Mouse (Mus musculus) cerebellum, adult 2 months (tissue): ENCODE data around the gene Exoc3l. TPM values are rescaled to one million over a fixed set of nuclear protein-coding genes. Genes with fewer than 3 reads are reported as not detected.

ENCODE experiments used
- DNase-seq, 2 experiments: peaks; one replicate each; pipeline ENCODE4 v3.0.0; 2021
- H3K27ac ChIP-seq: fragments of 200-500 bp; 2 replicates; pipeline ENCODE4 v1.5.1; 2012; ENCODE audit warnings: low read length, control low read depth, inconsistent platforms; ENCODE audit not compliant: insufficient read depth
- H3K27me3 ChIP-seq: fragments of 200-500 bp; 2 replicates; pipeline ENCODE4 v1.6.1; 2012; ENCODE audit warnings: inconsistent platforms, mild to moderate bottlenecking, low read length, moderate library complexity; ENCODE audit not compliant: control insufficient read depth, insufficient read depth
- H3K4me1 ChIP-seq: fragments of 200-500 bp; 2 replicates; pipeline ENCODE4 v1.6.1; 2011; ENCODE audit warnings: low read length; ENCODE audit not compliant: control insufficient read depth, insufficient read depth
- H3K4me3 ChIP-seq: fragments of 200-500 bp; replicated peaks from 2 replicates; pipeline ENCODE3; 2011; ENCODE audit warnings: mild to moderate bottlenecking, low read depth, low read length, control low read depth; ENCODE audit not compliant: insufficient read depth
- CTCF ChIP-seq: fragments of 200-500 bp; IDR thresholded peaks from 2 replicates; pipeline ENCODE4 v1.5.1; 2011; ENCODE audit warnings: low read depth, mild to moderate bottlenecking, control low read depth, low read length, moderate library complexity, borderline replicate concordance; ENCODE audit not compliant: insufficient read depth
- POLR2A ChIP-seq: fragments of 200-500 bp; IDR thresholded peaks from 2 replicates; pipeline ENCODE4 v1.6.1; 2011; ENCODE audit warnings: low read length, control low read depth, borderline replicate concordance; ENCODE audit not compliant: insufficient read depth
- WGBS: fragments of 180-500 bp; shearing (Covaris S2); methylation state at CpG from one replicate; pipeline ENCODE4 v1.1.7; 2018; 5-methylcytosine and 5-hydroxymethylcytosine counted together
- polyA plus RNA-seq: library from polyadenylated mRNA; depleted of rRNA; stranded (reverse); fragments of >200 nt; gene quantifications from 2 replicates; pipeline ENCODE4 v1.2.3, GENCODE M21; 2012

Gene Exoc3l
- polyA plus RNA-seq, 1 experiment: 17.0 TPM

GRCm38 (mm10) chr8:105323183-105323582 lies 27.3 kb upstream of the Exoc3l start:
- TF ChIP-seq CTCF (no peak), POLR2A (no peak)
- no peak for DNase-seq
- Histone ChIP-seq H3K4me1 (peaks cover 4% of the 10 kb centered on the region; the same call in 1 of the 2 replicates), H3K27me3 (no peaks in the 10 kb centered on the region), H3K27ac (no peak overlapping the region), H3K4me3 (no peak overlapping the region)
- 90% methylated on average over 4 of the region's 4 CpGs for WGBS

- no peak overlapping the region for H3K27ac ChIP-seq
- H3K4me1 ChIP-seq: peaks cover 20% of the 10 kb centered on the region
- no peaks in the 10 kb centered on the region for H3K27me3 ChIP-seq
- WGBS: 83% methylated on average over 11 of the region's 11 CpGs
- H3K4me3 ChIP-seq: no peak overlapping the region
- TF ChIP-seq CTCF (no peak), POLR2A (no peak)
- DNase-seq: no peak
These were observed 22.8 kb upstream of the Exoc3l start for GRCm38 (mm10) chr8:105318662-105319190.

GRCm38 (mm10) chr8:105317941-105318340 lies 22.0 kb upstream of the Exoc3l start:
- peaks cover 28% of the 10 kb centered on the region for H3K4me1 ChIP-seq
- 22% methylated on average over 4 of the region's 4 CpGs for WGBS
- no peak overlapping the region for H3K27ac ChIP-seq
- H3K4me3 ChIP-seq: no peak overlapping the region
- TF ChIP-seq POLR2A (no peak), CTCF (no peak)
- DNase-seq: no peak
- H3K27me3 ChIP-seq: no peaks in the 10 kb centered on the region

- peak; percentile 58 to 61 for DNase-seq
- Histone ChIP-seq H3K4me1 (peaks cover 42% of the 10 kb centered on the region), H3K27ac (no peak overlapping the region), H3K27me3 (no peaks in the 10 kb centered on the region), H3K4me3 (no peak overlapping the region)
- TF ChIP-seq CTCF (no peak), POLR2A (no peak)
- WGBS: 58% methylated on average over 18 of the region's 18 CpGs
These were observed 19.3 kb upstream of the Exoc3l start for GRCm38 (mm10) chr8:105315073-105315769.

GRCm38 (mm10) chr8:105313622-105314402 lies 17.9 kb upstream of the Exoc3l start:
- H3K27me3 ChIP-seq: no peaks in the 10 kb centered on the region
- no peak for DNase-seq
- 79% methylated on average over 9 of the region's 9 CpGs for WGBS
- TF ChIP-seq CTCF (no peak), POLR2A (no peak)
- H3K27ac ChIP-seq: peak overlapping the region; percentile 25; the same call in 1 of the 2 replicates
- H3K4me3 ChIP-seq: no peak overlapping the region
- peaks cover 54% of the 10 kb centered on the region for H3K4me1 ChIP-seq

- H3K4me1 ChIP-seq: peaks cover 59% of the 10 kb centered on the region
- DNase-seq: peak; percentile 60 to 69
- no peak overlapping the region for H3K27ac ChIP-seq
- H3K27me3 ChIP-seq: no peaks in the 10 kb centered on the region
- WGBS: 42% methylated on average over 8 of the region's 8 CpGs
- no peak for TF ChIP-seq POLR2A
- no peak for TF ChIP-seq CTCF
- no peak overlapping the region for H3K4me3 ChIP-seq
These were observed 17.1 kb upstream of the Exoc3l start for GRCm38 (mm10) chr8:105312891-105313481.

GRCm38 (mm10) chr8:105311718-105312117 lies 15.8 kb upstream of the Exoc3l start:
- H3K27ac ChIP-seq: 0 out of 2 replicates have a peak overlapping the region, but pooled peaks have one; percentile 11
- H3K27me3 ChIP-seq: no peaks in the 10 kb centered on the region
- 48% methylated on average over 1 of the region's 1 CpGs for WGBS
- peaks cover 65% of the 10 kb centered on the region for H3K4me1 ChIP-seq
- DNase-seq: no peak
- H3K4me3 ChIP-seq: no peak overlapping the region
- TF ChIP-seq CTCF (no peak), POLR2A (no peak)

- Histone ChIP-seq H3K27ac (peak overlapping the region; percentile 99), H3K4me3 (no peak overlapping the region), H3K4me1 (peaks cover 76% of the 10 kb centered on the region), H3K27me3 (no peaks in the 10 kb centered on the region)
- TF ChIP-seq CTCF: no peak
- no peak for TF ChIP-seq POLR2A
- 26% methylated on average over 8 of the region's 8 CpGs for WGBS
- peak; percentile 54 to 55 for DNase-seq
These were observed 14.2 kb upstream of the Exoc3l start for GRCm38 (mm10) chr8:105310118-105310517.
